Mouse (Mus musculus): ENCODE data around the gene Tiam1.
A peak's percentile ranks its signal among the peaks of the same experiment; 100 is the strongest.

Gene Tiam1

GRCm38 (mm10) chr16:90145244-90145643 is 1.7 kb upstream of the Tiam1 start:
- ATAC-seq (ENCODE audit: insufficient number of reproducible peaks, low FRiP score, low TSS enrichment): no peak

GRCm38 (mm10) chr16:90144541-90144940 is 972 bp upstream of the Tiam1 start:
- ATAC-seq (ENCODE audit: insufficient number of reproducible peaks, low FRiP score, low TSS enrichment): no peak

- no peak; the same call in 1 of the 2 replicates for ATAC-seq (ENCODE audit: insufficient number of reproducible peaks, low FRiP score, low TSS enrichment)
These were observed 181 bp downstream of the Tiam1 start for GRCm38 (mm10) chr16:90143416-90143759.

- peak; percentile 9 for ATAC-seq (ENCODE audit: insufficient number of reproducible peaks, low FRiP score, low TSS enrichment)
These were observed 774 bp downstream of the Tiam1 start for GRCm38 (mm10) chr16:90142574-90143415.

- no peak for ATAC-seq (ENCODE audit: insufficient number of reproducible peaks, low FRiP score, low TSS enrichment)
These were observed 1.4 kb downstream of the Tiam1 start for GRCm38 (mm10) chr16:90142247-90142573.

GRCm38 (mm10) chr16:90141556-90141955 is 2.0 kb downstream of the Tiam1 start:
- ATAC-seq (ENCODE audit: insufficient number of reproducible peaks, low FRiP score, low TSS enrichment): no peak

GRCm38 (mm10) chr16:90140571-90140970 is 3.0 kb downstream of the Tiam1 start:
- no peak for ATAC-seq (ENCODE audit: insufficient number of reproducible peaks, low FRiP score, low TSS enrichment)

- ATAC-seq (ENCODE audit: insufficient number of reproducible peaks, low FRiP score, low TSS enrichment): no peak
These were observed 3.9 kb downstream of the Tiam1 start for GRCm38 (mm10) chr16:90139696-90140095.

GRCm38 (mm10) chr16:90138151-90138550 is 5.4 kb downstream of the Tiam1 start:
- ATAC-seq (ENCODE audit: insufficient number of reproducible peaks, low FRiP score, low TSS enrichment): no peak

GRCm38 (mm10) chr16:90137175-90137574 is 6.4 kb downstream of the Tiam1 start:
- no peak for ATAC-seq (ENCODE audit: insufficient number of reproducible peaks, low FRiP score, low TSS enrichment)

- ATAC-seq (ENCODE audit: insufficient number of reproducible peaks, low FRiP score, low TSS enrichment): no peak
These were observed 8.0 kb downstream of the Tiam1 start for GRCm38 (mm10) chr16:90135580-90135979.

GRCm38 (mm10) chr16:90134351-90134750 is 9.2 kb downstream of the Tiam1 start:
- no peak for ATAC-seq (ENCODE audit: insufficient number of reproducible peaks, low FRiP score, low TSS enrichment)

- no peak for ATAC-seq (ENCODE audit: insufficient number of reproducible peaks, low FRiP score, low TSS enrichment)
These were observed 10.8 kb downstream of the Tiam1 start for GRCm38 (mm10) chr16:90132816-90133215.

- ATAC-seq (ENCODE audit: insufficient number of reproducible peaks, low FRiP score, low TSS enrichment): no peak
These were observed 11.2 kb downstream of the Tiam1 start for GRCm38 (mm10) chr16:90132331-90132730.

- no peak for ATAC-seq (ENCODE audit: insufficient number of reproducible peaks, low FRiP score, low TSS enrichment)
These were observed 14.6 kb downstream of the Tiam1 start for GRCm38 (mm10) chr16:90128817-90129587.

GRCm38 (mm10) chr16:90128361-90128760 is 15.2 kb downstream of the Tiam1 start:
- no peak for ATAC-seq (ENCODE audit: insufficient number of reproducible peaks, low FRiP score, low TSS enrichment)

- no peak for ATAC-seq (ENCODE audit: insufficient number of reproducible peaks, low FRiP score, low TSS enrichment)
These were observed 18.0 kb downstream of the Tiam1 start for GRCm38 (mm10) chr16:90125318-90126314.

GRCm38 (mm10) chr16:90123091-90123490 is 20.5 kb downstream of the Tiam1 start:
- ATAC-seq (ENCODE audit: insufficient number of reproducible peaks, low FRiP score, low TSS enrichment): no peak

- 0 out of 2 replicates have a peak, but pooled peaks have one; percentile 15 for ATAC-seq (ENCODE audit: insufficient number of reproducible peaks, low FRiP score, low TSS enrichment)
These were observed 21.1 kb downstream of the Tiam1 start for GRCm38 (mm10) chr16:90122439-90122838.

- peak; percentile 46 for ATAC-seq (ENCODE audit: insufficient number of reproducible peaks, low FRiP score, low TSS enrichment)
These were observed 21.8 kb downstream of the Tiam1 start for GRCm38 (mm10) chr16:90121799-90122198.
